Mouse (Mus musculus): ENCODE measurements around the gene Il34. TPM values are rescaled to one million over a fixed set of nuclear protein-coding genes. Genes with fewer than 3 reads are reported as not detected.
A peak's percentile ranks its signal among the peaks of the same experiment; 100 is the strongest.

Gene Il34
- polyA plus RNA-seq, 1 experiment from 2014 or later = 0.36 TPM

- no peak for ATAC-seq (replicated peaks; ENCODE audit: insufficient number of reproducible peaks, low FRiP score, low TSS enrichment)
Measured at GRCm38 (mm10) chr8:110718969-110719670, 86.6 kb downstream of the Il34 start.

GRCm38 (mm10) chr8:110718209-110718968 lies 87.3 kb downstream of the Il34 start:
- H3K4me2 ChIP-seq = no peak overlapping the region
- H3K9me3 ChIP-seq (replicated peaks; ENCODE audit: control insufficient read depth, low read length) = no peaks in the 10 kb centered on the region
- H3K36me3 ChIP-seq (ENCODE audit: control insufficient read depth, insufficient read depth, low read length) = no peaks in the 10 kb centered on the region
- 86% methylated on average over 8 of the region's 8 CpGs for whole genome bisulfite sequencing (ENCODE audit: insufficient replicate concordance)
- H3K9ac ChIP-seq (ENCODE audit: low read depth, low read length) = 0 out of 2 replicates have a peak overlapping the region, but pooled peaks have one; percentile 36
- H3K27me3 ChIP-seq (ENCODE audit: control insufficient read depth, insufficient read depth, low read length) = no peaks in the 10 kb centered on the region; the same call in 1 of the 2 replicates
- H3K27ac ChIP-seq (ENCODE audit: low read depth, low read length) = no peak overlapping the region
- H3K4me3 ChIP-seq (ENCODE audit: low read depth, low read length) = no peak overlapping the region
- ATAC-seq (replicated peaks; ENCODE audit: insufficient number of reproducible peaks, low FRiP score, low TSS enrichment) = no peak
- H3K4me1 ChIP-seq (ENCODE audit: control insufficient read depth, insufficient read depth, low read length) = peaks cover 64% of the 10 kb centered on the region

More at GRCm38 (mm10) chr8:110718969-110719670, 86.6 kb downstream of the Il34 start:
- Histone ChIP-seq H3K4me3 (ENCODE audit: low read depth, low read length) (no peak overlapping the region), H3K36me3 (ENCODE audit: control insufficient read depth, insufficient read depth, low read length) (no peaks in the 10 kb centered on the region), H3K27me3 (ENCODE audit: control insufficient read depth, insufficient read depth, low read length) (no peaks in the 10 kb centered on the region; the same call in 1 of the 2 replicates), H3K4me1 (ENCODE audit: control insufficient read depth, insufficient read depth, low read length) (peaks cover 69% of the 10 kb centered on the region), H3K4me2 (peak overlapping the region; percentile 7; the same call in 1 of the 2 replicates), H3K9me3 (replicated peaks; ENCODE audit: control insufficient read depth, low read length) (no peaks in the 10 kb centered on the region), H3K9ac (ENCODE audit: low read depth, low read length) (0 out of 2 replicates have a peak overlapping the region, but pooled peaks have one; percentile 36), H3K27ac (ENCODE audit: low read depth, low read length) (no peak overlapping the region)
- 41% methylated on average over 12 of the region's 12 CpGs for WGBS (ENCODE audit: insufficient replicate concordance)

- no peak overlapping the region for H3K27ac ChIP-seq (ENCODE audit: low read depth, low read length)
- 62% methylated on average over 7 of the region's 7 CpGs for WGBS (ENCODE audit: insufficient replicate concordance)
Measured at GRCm38 (mm10) chr8:110717131-110717530, 88.6 kb downstream of the Il34 start.

GRCm38 (mm10) chr8:110716075-110716474 lies 89.6 kb downstream of the Il34 start:
- H3K27ac ChIP-seq (ENCODE audit: low read depth, low read length) = peak overlapping the region; percentile 73
- peaks cover 75% of the 10 kb centered on the region for H3K4me1 ChIP-seq (ENCODE audit: control insufficient read depth, insufficient read depth, low read length)
- H3K27me3 ChIP-seq (ENCODE audit: control insufficient read depth, insufficient read depth, low read length) = no peaks in the 10 kb centered on the region; the same call in 1 of the 2 replicates
- no peak overlapping the region for H3K4me2 ChIP-seq
- no peak for ATAC-seq (replicated peaks; ENCODE audit: insufficient number of reproducible peaks, low FRiP score, low TSS enrichment)
- no peaks in the 10 kb centered on the region for H3K9me3 ChIP-seq (replicated peaks; ENCODE audit: control insufficient read depth, low read length)
- peak overlapping the region; percentile 29; the same call in 1 of the 2 replicates for H3K9ac ChIP-seq (ENCODE audit: low read depth, low read length)
- no peaks in the 10 kb centered on the region for H3K36me3 ChIP-seq (ENCODE audit: control insufficient read depth, insufficient read depth, low read length)
- no peak overlapping the region for H3K4me3 ChIP-seq (ENCODE audit: low read depth, low read length)
- 57% methylated on average over 4 of the region's 4 CpGs for WGBS (ENCODE audit: insufficient replicate concordance)

More at GRCm38 (mm10) chr8:110717131-110717530, 88.6 kb downstream of the Il34 start:
- Histone ChIP-seq H3K4me3 (ENCODE audit: low read depth, low read length) (no peak overlapping the region), H3K4me1 (ENCODE audit: control insufficient read depth, insufficient read depth, low read length) (peaks cover 65% of the 10 kb centered on the region), H3K36me3 (ENCODE audit: control insufficient read depth, insufficient read depth, low read length) (no peaks in the 10 kb centered on the region), H3K9me3 (replicated peaks; ENCODE audit: control insufficient read depth, low read length) (no peaks in the 10 kb centered on the region), H3K27me3 (ENCODE audit: control insufficient read depth, insufficient read depth, low read length) (no peaks in the 10 kb centered on the region; the same call in 1 of the 2 replicates), H3K4me2 (no peak overlapping the region), H3K9ac (ENCODE audit: low read depth, low read length) (no peak overlapping the region)
- no peak for ATAC-seq (replicated peaks; ENCODE audit: insufficient number of reproducible peaks, low FRiP score, low TSS enrichment)

- peak overlapping the region; percentile 31 for H3K9ac ChIP-seq (ENCODE audit: low read depth, low read length)
- H3K4me2 ChIP-seq = peak overlapping the region; percentile 12
- H3K27me3 ChIP-seq (ENCODE audit: control insufficient read depth, insufficient read depth, low read length) = no peaks in the 10 kb centered on the region; the same call in 1 of the 2 replicates
- no peaks in the 10 kb centered on the region for H3K36me3 ChIP-seq (ENCODE audit: control insufficient read depth, insufficient read depth, low read length)
- WGBS (ENCODE audit: insufficient replicate concordance) = 63% methylated on average over 15 of the region's 15 CpGs
- peaks cover 77% of the 10 kb centered on the region for H3K4me1 ChIP-seq (ENCODE audit: control insufficient read depth, insufficient read depth, low read length)
- no peaks in the 10 kb centered on the region for H3K9me3 ChIP-seq (replicated peaks; ENCODE audit: control insufficient read depth, low read length)
- H3K4me3 ChIP-seq (ENCODE audit: low read depth, low read length) = no peak overlapping the region
- no peak for ATAC-seq (replicated peaks; ENCODE audit: insufficient number of reproducible peaks, low FRiP score, low TSS enrichment)
- H3K27ac ChIP-seq (ENCODE audit: low read depth, low read length) = peak overlapping the region; percentile 79
Measured at GRCm38 (mm10) chr8:110714827-110715519, 90.8 kb downstream of the Il34 start.

GRCm38 (mm10) chr8:110713073-110713472 lies 92.7 kb downstream of the Il34 start:
- Histone ChIP-seq H3K4me2 (no peak overlapping the region), H3K4me1 (ENCODE audit: control insufficient read depth, insufficient read depth, low read length) (peaks cover 59% of the 10 kb centered on the region), H3K27ac (ENCODE audit: low read depth, low read length) (no peak overlapping the region), H3K27me3 (ENCODE audit: control insufficient read depth, insufficient read depth, low read length) (no peaks in the 10 kb centered on the region), H3K9ac (ENCODE audit: low read depth, low read length) (no peak overlapping the region), H3K36me3 (ENCODE audit: control insufficient read depth, insufficient read depth, low read length) (no peaks in the 10 kb centered on the region), H3K9me3 (replicated peaks; ENCODE audit: control insufficient read depth, low read length) (no peaks in the 10 kb centered on the region), H3K4me3 (ENCODE audit: low read depth, low read length) (no peak overlapping the region)
- ATAC-seq (replicated peaks; ENCODE audit: insufficient number of reproducible peaks, low FRiP score, low TSS enrichment) = no peak
- WGBS (ENCODE audit: insufficient replicate concordance) = 60% methylated on average over 7 of the region's 7 CpGs

- H3K27ac ChIP-seq (ENCODE audit: low read depth, low read length) = peak overlapping the region; percentile 70
- no peaks in the 10 kb centered on the region for H3K36me3 ChIP-seq (ENCODE audit: control insufficient read depth, insufficient read depth, low read length)
- H3K27me3 ChIP-seq (ENCODE audit: control insufficient read depth, insufficient read depth, low read length) = no peaks in the 10 kb centered on the region
- no peak overlapping the region for H3K4me3 ChIP-seq (ENCODE audit: low read depth, low read length)
- H3K9me3 ChIP-seq (replicated peaks; ENCODE audit: control insufficient read depth, low read length) = no peaks in the 10 kb centered on the region
- 0 out of 2 replicates have a peak overlapping the region, but pooled peaks have one; percentile 9 for H3K4me2 ChIP-seq
- ATAC-seq (replicated peaks; ENCODE audit: insufficient number of reproducible peaks, low FRiP score, low TSS enrichment) = peak; percentile 69
- WGBS (ENCODE audit: insufficient replicate concordance) = 27% methylated on average over 13 of the region's 13 CpGs
- H3K4me1 ChIP-seq (ENCODE audit: control insufficient read depth, insufficient read depth, low read length) = peaks cover 53% of the 10 kb centered on the region
- no peak overlapping the region; the same call in 1 of the 2 replicates for H3K9ac ChIP-seq (ENCODE audit: low read depth, low read length)
Measured at GRCm38 (mm10) chr8:110711271-110711934, 94.3 kb downstream of the Il34 start.

GRCm38 (mm10) chr8:110710593-110710992 lies 95.1 kb downstream of the Il34 start:
- 68% methylated on average over 3 of the region's 3 CpGs for WGBS (ENCODE audit: insufficient replicate concordance)
- Histone ChIP-seq H3K36me3 (ENCODE audit: control insufficient read depth, insufficient read depth, low read length) (no peaks in the 10 kb centered on the region), H3K27ac (ENCODE audit: low read depth, low read length) (peak overlapping the region; percentile 70), H3K4me1 (ENCODE audit: control insufficient read depth, insufficient read depth, low read length) (peaks cover 53% of the 10 kb centered on the region), H3K4me3 (ENCODE audit: low read depth, low read length) (no peak overlapping the region), H3K27me3 (ENCODE audit: control insufficient read depth, insufficient read depth, low read length) (no peaks in the 10 kb centered on the region), H3K9ac (ENCODE audit: low read depth, low read length) (no peak overlapping the region), H3K4me2 (no peak overlapping the region), H3K9me3 (replicated peaks; ENCODE audit: control insufficient read depth, low read length) (no peaks in the 10 kb centered on the region)
- no peak for ATAC-seq (replicated peaks; ENCODE audit: insufficient number of reproducible peaks, low FRiP score, low TSS enrichment)
